Mouse (Mus musculus): ENCODE measurements at regions not wholly inside any gene's neighbourhood (a gene's known extent, or its start where the extent isn't known, plus 50 kb on each side); places are given as distances from the start of the nearest gene placed in this dataset.

- Histone ChIP-seq H3K9me3 (ENCODE audit: control insufficient read depth, low read length) (no peaks in the 10 kb centered on the region), H3K9ac (ENCODE audit: low read depth, low read length, severe bottlenecking) (no peak overlapping the region), H3K36me3 (ENCODE audit: control insufficient read depth, insufficient read depth, low read length) (no peaks in the 10 kb centered on the region), H3K27me3 (ENCODE audit: control insufficient read depth, insufficient read depth, low read length) (no peaks in the 10 kb centered on the region), H3K4me3 (replicated peaks; ENCODE audit: low read length) (no peak overlapping the region), H3K4me2 (replicated peaks; ENCODE audit: low read depth, low read length, severe bottlenecking) (no peak overlapping the region), H3K27ac (replicated peaks; ENCODE audit: low read depth, low read length) (no peak overlapping the region), H3K4me1 (ENCODE audit: control insufficient read depth, insufficient read depth, low read length) (no peaks in the 10 kb centered on the region)
- ATAC-seq (ENCODE audit: low FRiP score, low read depth), result no peak
- no peak for TF ChIP-seq POLR2A (IDR thresholded peaks at IDR 0.05; ENCODE audit: borderline replicate concordance, extremely low read depth, insufficient read depth, insufficient read length)
- WGBS, result 82% methylated on average over 6 of the region's 6 CpGs
- no peak for DNase-seq (ENCODE audit: low spot score)
Measured at GRCm38 (mm10) chr2:160011421-160011820, 322.5 kb downstream of the Gm826 start.

- no peak for TF ChIP-seq POLR2A (IDR thresholded peaks at IDR 0.05; ENCODE audit: borderline replicate concordance, extremely low read depth, insufficient read depth, insufficient read length)
- no peak for ATAC-seq (ENCODE audit: low FRiP score, low read depth)
Measured at GRCm38 (mm10) chr2:160002695-160003094, 331.3 kb downstream of the Gm826 start.

GRCm38 (mm10) chr2:160000449-160000848 is 333.5 kb downstream of the Gm826 start:
- Histone ChIP-seq H3K9ac (ENCODE audit: low read depth, low read length, severe bottlenecking) (no peak overlapping the region), H3K9me3 (ENCODE audit: control insufficient read depth, low read length) (no peaks in the 10 kb centered on the region), H3K4me1 (ENCODE audit: control insufficient read depth, insufficient read depth, low read length) (peaks cover 12% of the 10 kb centered on the region), H3K27me3 (ENCODE audit: control insufficient read depth, insufficient read depth, low read length) (no peaks in the 10 kb centered on the region), H3K4me3 (replicated peaks; ENCODE audit: low read length) (no peak overlapping the region), H3K4me2 (replicated peaks; ENCODE audit: low read depth, low read length, severe bottlenecking) (no peak overlapping the region), H3K36me3 (ENCODE audit: control insufficient read depth, insufficient read depth, low read length) (no peaks in the 10 kb centered on the region), H3K27ac (replicated peaks; ENCODE audit: low read depth, low read length) (no peak overlapping the region)
- no peak for DNase-seq (ENCODE audit: low spot score)
- ATAC-seq (ENCODE audit: low FRiP score, low read depth), result no peak
- TF ChIP-seq POLR2A (IDR thresholded peaks at IDR 0.05; ENCODE audit: borderline replicate concordance, extremely low read depth, insufficient read depth, insufficient read length), result no peak
- WGBS, result 65% methylated on average over 4 of the region's 4 CpGs

More at GRCm38 (mm10) chr2:160002695-160003094, 331.3 kb downstream of the Gm826 start:
- no peaks in the 10 kb centered on the region for H3K36me3 ChIP-seq (ENCODE audit: control insufficient read depth, insufficient read depth, low read length)
- DNase-seq (ENCODE audit: low spot score), result no peak
- no peak overlapping the region for H3K4me3 ChIP-seq (replicated peaks; ENCODE audit: low read length)
- peaks cover 7% of the 10 kb centered on the region for H3K4me1 ChIP-seq (ENCODE audit: control insufficient read depth, insufficient read depth, low read length)
- no peak overlapping the region for H3K27ac ChIP-seq (replicated peaks; ENCODE audit: low read depth, low read length)
- H3K9me3 ChIP-seq (ENCODE audit: control insufficient read depth, low read length), result no peaks in the 10 kb centered on the region
- no peak overlapping the region for H3K4me2 ChIP-seq (replicated peaks; ENCODE audit: low read depth, low read length, severe bottlenecking)
- no peak overlapping the region for H3K9ac ChIP-seq (ENCODE audit: low read depth, low read length, severe bottlenecking)
- no peaks in the 10 kb centered on the region for H3K27me3 ChIP-seq (ENCODE audit: control insufficient read depth, insufficient read depth, low read length)
- 57% methylated on average over 3 of the region's 3 CpGs for WGBS

GRCm38 (mm10) chr2:159997395-159997794 is 336.6 kb downstream of the Gm826 start:
- TF ChIP-seq POLR2A (IDR thresholded peaks at IDR 0.05; ENCODE audit: borderline replicate concordance, extremely low read depth, insufficient read depth, insufficient read length), result no peak
- Histone ChIP-seq H3K9me3 (ENCODE audit: control insufficient read depth, low read length) (no peaks in the 10 kb centered on the region), H3K36me3 (ENCODE audit: control insufficient read depth, insufficient read depth, low read length) (no peaks in the 10 kb centered on the region), H3K4me1 (ENCODE audit: control insufficient read depth, insufficient read depth, low read length) (peaks cover 6% of the 10 kb centered on the region; the same call in 1 of the 2 replicates), H3K27me3 (ENCODE audit: control insufficient read depth, insufficient read depth, low read length) (no peaks in the 10 kb centered on the region), H3K4me3 (replicated peaks; ENCODE audit: low read length) (no peak overlapping the region), H3K27ac (replicated peaks; ENCODE audit: low read depth, low read length) (0 out of 2 replicates have a peak overlapping the region, but pooled peaks have one; percentile 48), H3K9ac (ENCODE audit: low read depth, low read length, severe bottlenecking) (no peak overlapping the region), H3K4me2 (replicated peaks; ENCODE audit: low read depth, low read length, severe bottlenecking) (no peak overlapping the region)
- ATAC-seq (ENCODE audit: low FRiP score, low read depth) (no peak), DNase-seq (ENCODE audit: low spot score) (no peak)
- 40% methylated on average over 9 of the region's 9 CpGs for WGBS

- Histone ChIP-seq H3K4me1 (ENCODE audit: control insufficient read depth, insufficient read depth, low read length) (peaks cover 6% of the 10 kb centered on the region; the same call in 1 of the 2 replicates), H3K4me3 (replicated peaks; ENCODE audit: low read length) (no peak overlapping the region), H3K36me3 (ENCODE audit: control insufficient read depth, insufficient read depth, low read length) (no peaks in the 10 kb centered on the region), H3K27me3 (ENCODE audit: control insufficient read depth, insufficient read depth, low read length) (no peaks in the 10 kb centered on the region), H3K9ac (ENCODE audit: low read depth, low read length, severe bottlenecking) (no peak overlapping the region), H3K4me2 (replicated peaks; ENCODE audit: low read depth, low read length, severe bottlenecking) (no peak overlapping the region), H3K9me3 (ENCODE audit: control insufficient read depth, low read length) (no peaks in the 10 kb centered on the region), H3K27ac (replicated peaks; ENCODE audit: low read depth, low read length) (no peak overlapping the region)
- WGBS, result 27% methylated on average over 3 of the region's 3 CpGs
- TF ChIP-seq POLR2A (IDR thresholded peaks at IDR 0.05; ENCODE audit: borderline replicate concordance, extremely low read depth, insufficient read depth, insufficient read length), result no peak
- ATAC-seq (ENCODE audit: low FRiP score, low read depth) (no peak), DNase-seq (ENCODE audit: low spot score) (no peak)
Measured at GRCm38 (mm10) chr2:159994490-159994889, 339.5 kb downstream of the Gm826 start.

- no peak for TF ChIP-seq POLR2A (IDR thresholded peaks at IDR 0.05; ENCODE audit: borderline replicate concordance, extremely low read depth, insufficient read depth, insufficient read length)
- Histone ChIP-seq H3K9me3 (ENCODE audit: control insufficient read depth, low read length) (no peaks in the 10 kb centered on the region), H3K36me3 (ENCODE audit: control insufficient read depth, insufficient read depth, low read length) (no peaks in the 10 kb centered on the region), H3K4me1 (ENCODE audit: control insufficient read depth, insufficient read depth, low read length) (no peaks in the 10 kb centered on the region), H3K27ac (replicated peaks; ENCODE audit: low read depth, low read length) (no peak overlapping the region), H3K4me3 (replicated peaks; ENCODE audit: low read length) (no peak overlapping the region), H3K4me2 (replicated peaks; ENCODE audit: low read depth, low read length, severe bottlenecking) (no peak overlapping the region), H3K27me3 (ENCODE audit: control insufficient read depth, insufficient read depth, low read length) (no peaks in the 10 kb centered on the region), H3K9ac (ENCODE audit: low read depth, low read length, severe bottlenecking) (no peak overlapping the region)
- DNase-seq (ENCODE audit: low spot score) (no peak), ATAC-seq (ENCODE audit: low FRiP score, low read depth) (no peak)
- WGBS, result 93% methylated on average over 7 of the region's 7 CpGs
Measured at GRCm38 (mm10) chr2:159986719-159987118, 347.2 kb downstream of the Gm826 start.

All from limb, embryonic 14.5 days (tissue).